Comparison of ENCODE assay signal across 12 mouse cellular contexts in the genomic region with DNA sequence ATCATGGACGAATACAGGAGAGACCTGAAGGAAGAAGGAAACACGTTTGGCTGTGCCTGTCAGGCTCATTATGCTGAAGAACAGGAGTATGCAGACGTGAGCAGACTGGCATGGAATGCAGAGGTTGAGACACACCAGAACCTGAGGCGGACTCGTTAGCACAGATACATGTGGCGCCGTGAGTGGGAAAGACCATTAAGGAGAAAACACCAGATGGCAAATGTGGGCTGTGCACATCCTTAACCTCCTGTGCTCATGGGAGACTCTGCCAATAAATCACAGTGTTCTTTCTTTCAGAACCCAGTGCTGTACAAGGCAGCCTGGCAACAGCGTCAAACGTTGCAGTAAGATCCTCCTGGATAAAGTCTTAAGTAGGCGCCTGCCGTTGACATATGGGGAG. TPM values are rescaled to one million over a fixed set of nuclear protein-coding genes. Genes with fewer than 3 reads are reported as not detected.
DNase-seq lines count a peak whose midpoint lies in the region; ATAC-seq and TF ChIP-seq lines count a peak whose summit lies in the region.
"Had no signal": no experiment of that assay in that cellular context is flagged by ENCODE, and none has a peak within 500 bp of the region (broad histone marks: within the 10 kb centered on the region; RNA-seq: fewer than 3 reads in every experiment).

No protein-coding gene starts in this region.

- WGBS in forebrain, embryonic 12.5 days, result 76% methylated on average over 11 of the region's 11 CpGs
- WGBS in forebrain, embryonic 10.5 days, result 90% methylated on average over 11 of the region's 11 CpGs
- 19% methylated on average over 11 of the region's 11 CpGs for WGBS in cerebellum, adult 2 months
- 72% methylated on average over 11 of the region's 11 CpGs for WGBS in lung, adult 2 months

- peak; percentile 36; the same call in 1 of the 2 replicates for ATAC-seq in forebrain, embryonic 12.5 days (ENCODE audit: low FRiP score)

- DNase-seq in forebrain, embryonic 10.5 days (ENCODE audit: extremely low spot score, low spot score), result no peak
- DNase-seq in cerebellum, adult 2 months, result peak; percentile 11 to 13
- peak; percentile 68 for DNase-seq in gonadal fat pad, adult 2 months (ENCODE audit: low read depth)
- peak; percentile 29 for DNase-seq in left cerebral cortex, postnatal 4 days
- DNase-seq in lung, adult 2 months, result no peak
- no peak for DNase-seq in urinary bladder, postnatal 14 days (ENCODE audit: low spot score)
- DNase-seq in spleen, postnatal 14 days (ENCODE audit: low spot score in 2 of 2), result no peak
- DNase-seq: thymus, adult 18-20 months had no signal

- no peaks in the 10 kb centered on the region for H3K9me3 ChIP-seq in forebrain, embryonic 12.5 days
- no peaks in the 10 kb centered on the region for H3K9me3 ChIP-seq in forebrain, embryonic 10.5 days

- no peaks in the 10 kb centered on the region for H3K36me3 ChIP-seq in forebrain, embryonic 12.5 days (replicated peaks)
- H3K36me3 ChIP-seq in forebrain, embryonic 10.5 days (replicated peaks), result no peaks in the 10 kb centered on the region

- no peak for TF ChIP-seq CTCF in cerebellum, adult 2 months (IDR thresholded peaks at IDR 0.05; ENCODE audit: borderline replicate concordance, insufficient read depth, low read depth, low read length)
- TF ChIP-seq CTCF in lung, adult 2 months (IDR thresholded peaks at IDR 0.05; ENCODE audit: insufficient read depth, low read length), result no peak

- H3K27me3 ChIP-seq in forebrain, embryonic 12.5 days, result no peaks in the 10 kb centered on the region
- H3K27me3 ChIP-seq in forebrain, embryonic 10.5 days (ENCODE audit: poor library complexity, severe bottlenecking), result no peaks in the 10 kb centered on the region
- H3K27me3 ChIP-seq in cerebellum, adult 2 months (ENCODE audit: control insufficient read depth, insufficient read depth, low read length), result no peaks in the 10 kb centered on the region

- no peak overlapping the region for H3K4me3 ChIP-seq in forebrain, embryonic 12.5 days (replicated peaks)
- no peak overlapping the region for H3K4me3 ChIP-seq in forebrain, embryonic 10.5 days
- H3K4me3 ChIP-seq in cerebellum, adult 2 months (replicated peaks; ENCODE audit: insufficient read depth, low read depth, low read length), result no peak overlapping the region
- no peak overlapping the region for H3K4me3 ChIP-seq in lung, adult 2 months (replicated peaks; ENCODE audit: extremely low read depth, low read depth, low read length)

- H3K4me1 ChIP-seq in forebrain, embryonic 12.5 days, result peaks cover 5% of the 10 kb centered on the region; the same call in 1 of the 2 replicates
- H3K4me1 ChIP-seq in forebrain, embryonic 10.5 days, result peaks cover 3% of the 10 kb centered on the region; the same call in 1 of the 2 replicates
- no peaks in the 10 kb centered on the region for H3K4me1 ChIP-seq in cerebellum, adult 2 months (ENCODE audit: control insufficient read depth, insufficient read depth, low read length)
- H3K4me1 ChIP-seq in lung, adult 2 months (ENCODE audit: control insufficient read depth, insufficient read depth, low read length), result no peaks in the 10 kb centered on the region

- no peak overlapping the region for H3K27ac ChIP-seq in forebrain, embryonic 12.5 days
- H3K27ac ChIP-seq in forebrain, embryonic 10.5 days, result no peak overlapping the region
- H3K27ac ChIP-seq in cerebellum, adult 2 months (ENCODE audit: insufficient read depth, low read length), result no peak overlapping the region

- H3K9ac ChIP-seq in forebrain, embryonic 12.5 days, result no peak overlapping the region

- no peak overlapping the region for H3K4me2 ChIP-seq in forebrain, embryonic 12.5 days

- no peak for TF ChIP-seq POLR2A in cerebellum, adult 2 months (IDR thresholded peaks at IDR 0.05; ENCODE audit: borderline replicate concordance, insufficient read depth, low read length)
- no peak for TF ChIP-seq POLR2A in lung, adult 2 months (IDR thresholded peaks at IDR 0.05; ENCODE audit: borderline replicate concordance, extremely low read depth, low read depth, low read length)

- intact Hi-C loops in left cerebral cortex, postnatal 4 days (cut with DNase I), result no loop called here

RNA-seq across cellular contexts. Expression of gene Galntl5, which starts 20.7 kb away (rescaled TPM):
- polyA plus RNA-seq in forebrain, embryonic 12.5 days (2016; fragmentation: Nextera tagmentation; extraction: Ambion mirVana), result not detected in 2 replicates
- not detected in 2 replicates for polyA plus RNA-seq in forebrain, embryonic 10.5 days (2016; fragmentation: Nextera tagmentation; extraction: Ambion mirVana)
- not detected in 2 replicates for polyA plus RNA-seq in cerebellum, adult 2 months (2012; rRNA removed)
- polyA plus RNA-seq in gonadal fat pad, adult 2 months (2012; rRNA removed), result 0.18 and 0.61 TPM in 2 replicates
- total RNA-seq in left cerebral cortex, postnatal 4 days (2021), result not detected
- not detected in 2 replicates for polyA plus RNA-seq in lung, adult 2 months (2012; rRNA removed)
- total RNA-seq: common myeloid progenitor, adult 5-6 weeks had no signal
- polyA plus RNA-seq: heart, embryonic 14.5 days; limb, embryonic 14.5 days had no signal

Comparison
In these comparisons a context has a peak if more than half of its experiments do, and no peak if none do; other contexts are left out.
1. DNase-seq: peak in cerebellum, adult 2 months (2 of 2), gonadal fat pad, adult 2 months (single experiment) and left cerebral cortex, postnatal 4 days (single experiment); none in forebrain, embryonic 10.5 days (single experiment), lung, adult 2 months (single experiment), urinary bladder, postnatal 14 days (single experiment) and spleen, postnatal 14 days (0 of 2).